Mouse (Mus musculus) cerebellum, adult 11-12 months (tissue): Measurements from ENCODE around the gene Plekhb2.

Experiments used
- DNase-seq: peaks from one replicate; pipeline ENCODE4 v3.0.0; 2022

Gene Plekhb2

DNA sequence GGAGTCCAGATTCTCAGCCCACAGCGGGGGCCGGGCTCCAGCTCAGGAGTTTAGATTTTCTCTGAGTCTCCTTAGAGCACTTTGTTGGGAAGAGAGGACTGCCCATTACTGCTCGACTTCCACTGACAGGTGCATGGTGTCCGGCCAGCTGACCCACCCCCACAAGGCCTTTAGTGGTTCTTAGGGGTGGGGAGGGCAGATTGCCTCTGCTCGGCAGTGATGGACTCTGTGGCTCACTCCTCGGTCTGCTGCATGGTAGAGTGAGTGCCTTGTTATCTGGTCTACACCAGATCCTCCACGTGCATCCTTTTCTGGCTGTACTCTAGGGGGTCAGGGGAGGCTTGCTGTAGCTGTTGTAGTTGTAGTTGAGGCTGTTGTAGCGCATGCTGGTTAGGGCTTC lies 18.6 kb downstream of the Plekhb2 start:
- no peak for DNase-seq

DNA sequence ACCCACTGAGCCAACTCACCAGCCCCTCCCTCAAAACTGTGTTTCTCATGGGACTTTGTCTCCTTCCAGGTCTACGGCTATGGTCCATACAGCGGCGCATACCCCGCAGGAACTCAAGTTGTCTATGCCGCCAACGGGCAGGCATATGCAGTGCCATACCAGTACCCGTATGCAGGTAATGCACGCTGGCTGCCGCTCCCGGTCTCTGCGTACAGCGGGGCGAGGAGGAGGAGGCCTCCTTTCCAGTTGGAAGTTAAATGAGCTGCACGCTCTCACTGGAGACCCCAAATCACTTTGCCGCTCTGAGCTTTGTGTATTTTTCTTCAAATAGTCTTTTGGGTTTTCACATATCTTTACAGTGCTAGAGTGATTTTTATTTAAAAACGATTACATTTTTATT lies 19.5 kb downstream of the Plekhb2 start:
- no peak for DNase-seq

DNA sequence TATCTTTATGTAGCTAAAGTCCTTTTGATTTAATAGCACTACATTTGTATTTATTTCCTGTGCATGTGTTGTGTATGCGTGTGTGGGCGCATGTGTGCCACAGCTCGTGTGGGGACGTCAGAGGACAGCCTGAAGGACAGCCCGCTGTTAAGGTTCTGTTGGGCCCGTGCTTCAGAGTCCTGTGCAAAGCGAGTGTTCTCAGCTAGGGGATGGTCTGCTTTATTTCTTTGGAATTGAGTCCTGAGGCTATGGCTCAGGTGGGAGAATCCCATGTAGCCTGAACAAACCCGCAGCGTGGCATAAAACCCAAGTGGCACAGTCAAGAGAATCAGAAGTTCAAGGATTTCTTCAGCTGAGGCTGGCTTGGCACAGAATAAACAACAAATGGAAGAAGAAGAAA lies 21.4 kb downstream of the Plekhb2 start:
- no peak for DNase-seq

DNA sequence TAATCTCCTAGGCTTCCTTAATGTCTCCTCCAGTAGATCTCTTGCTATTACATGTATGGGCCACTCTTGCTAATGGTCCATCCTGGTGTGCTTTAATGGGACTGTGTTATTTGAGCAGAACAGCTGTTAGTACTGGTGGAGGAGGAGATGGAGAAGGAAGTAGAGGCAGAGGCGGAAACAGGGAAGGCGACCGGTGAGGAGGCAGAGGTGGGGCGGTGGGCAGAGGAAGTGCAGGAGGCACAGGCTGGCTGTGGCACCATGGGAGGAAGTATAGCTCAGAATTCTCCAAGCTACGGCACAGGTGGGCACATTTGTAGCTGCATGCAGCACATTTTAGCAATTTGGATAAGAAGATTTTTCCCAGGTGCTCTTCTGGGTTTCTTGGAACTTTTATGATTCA lies 23.8 kb downstream of the Plekhb2 start:
- no peak for DNase-seq

DNA sequence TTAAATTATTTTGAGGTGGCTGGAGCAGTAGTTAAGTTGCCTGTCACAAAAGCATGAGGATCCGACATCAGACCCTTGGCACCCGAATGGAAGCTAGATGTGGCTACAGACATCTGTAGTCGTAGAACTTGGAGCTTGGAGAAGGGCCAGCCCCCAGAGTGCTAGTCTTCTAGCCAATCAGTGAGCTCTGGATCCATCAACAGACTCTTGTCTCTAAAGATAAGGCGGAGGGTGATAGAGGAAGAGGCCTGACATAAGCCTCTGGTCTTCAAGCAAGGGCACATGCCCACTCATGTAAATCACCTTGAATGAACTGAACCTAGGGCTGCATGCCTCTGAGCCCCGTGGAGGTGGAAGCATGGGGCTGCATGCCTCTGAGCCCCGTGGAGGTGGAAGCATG lies 29.8 kb downstream of the Plekhb2 start:
- no peak for DNase-seq

DNA sequence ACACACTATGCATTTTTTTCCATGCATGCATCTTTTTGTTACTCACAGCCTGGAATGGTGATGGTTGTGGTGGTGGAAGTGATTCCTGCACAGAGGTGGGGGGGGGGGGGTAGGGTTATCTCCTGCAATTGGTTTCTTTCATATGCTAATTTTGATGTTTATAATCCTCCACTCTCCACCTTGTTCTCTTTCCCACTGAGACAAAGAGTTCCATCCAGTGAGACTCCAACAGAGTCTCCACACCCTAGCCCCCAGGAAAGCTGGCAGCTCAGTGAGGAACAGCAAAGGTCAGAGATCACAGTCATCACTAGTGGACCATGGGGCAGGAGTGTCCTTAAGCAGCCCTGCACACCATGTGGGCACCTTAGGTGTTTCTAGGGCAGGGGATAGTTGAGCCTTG lies 34.0 kb downstream of the Plekhb2 start:
- DNase-seq, result no peak

DNA sequence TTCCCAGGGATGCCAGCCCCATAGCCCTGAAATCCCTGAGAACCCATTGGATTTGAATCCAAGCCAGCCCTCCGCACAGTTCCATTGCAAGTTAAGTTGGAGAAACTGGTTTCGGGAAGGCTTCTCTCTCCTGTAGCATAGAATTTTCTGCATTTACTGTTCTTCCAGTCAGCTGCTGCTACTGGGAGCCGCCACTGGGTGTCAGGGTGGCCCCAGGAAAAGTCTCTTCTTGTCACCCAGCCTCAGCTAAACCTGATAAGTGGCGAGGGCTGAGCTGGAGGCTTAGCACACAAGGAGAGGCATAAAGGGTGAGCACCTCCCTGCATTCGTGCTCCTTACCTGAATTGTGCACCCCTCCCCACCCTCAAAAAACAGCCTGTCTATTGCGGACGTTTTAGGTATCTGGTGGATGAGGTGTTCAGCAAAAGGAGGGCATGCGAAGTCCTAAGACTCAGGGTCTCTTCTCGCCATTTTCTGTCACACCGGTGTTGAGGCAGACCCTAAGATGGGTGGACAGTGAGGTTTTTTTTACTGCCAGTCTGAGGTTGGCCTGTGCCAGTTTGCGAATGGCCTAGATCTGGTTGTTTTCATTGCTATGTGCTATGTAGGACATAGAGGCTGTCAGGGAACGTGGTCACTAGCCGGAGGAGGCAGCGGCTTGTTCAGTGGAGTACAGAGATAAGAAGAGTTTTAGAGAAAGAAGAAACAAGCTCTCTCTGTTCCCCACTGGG lies 41.9 kb downstream of the Plekhb2 start:
- DNase-seq, result peak; percentile 25

DNA sequence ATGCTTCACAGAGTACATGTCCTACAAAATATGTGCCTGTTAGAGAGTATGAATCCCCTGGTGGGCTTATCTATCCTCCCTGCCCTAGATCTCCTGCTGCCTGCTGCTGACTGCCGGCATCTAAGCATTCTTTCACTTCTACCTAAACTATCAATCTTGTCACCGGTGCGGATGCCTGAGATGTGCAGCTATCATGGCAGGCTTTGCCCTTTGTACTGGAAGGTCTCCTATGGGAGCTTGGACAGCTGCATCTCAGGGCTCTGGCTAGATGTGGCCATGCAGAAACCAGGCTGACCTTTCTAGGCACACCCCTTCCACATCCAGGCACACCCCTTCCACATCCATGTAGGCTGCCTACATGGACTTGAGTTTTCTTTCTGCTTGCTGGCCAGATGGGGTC lies 42.7 kb downstream of the Plekhb2 start:
- DNase-seq, result no peak

DNA sequence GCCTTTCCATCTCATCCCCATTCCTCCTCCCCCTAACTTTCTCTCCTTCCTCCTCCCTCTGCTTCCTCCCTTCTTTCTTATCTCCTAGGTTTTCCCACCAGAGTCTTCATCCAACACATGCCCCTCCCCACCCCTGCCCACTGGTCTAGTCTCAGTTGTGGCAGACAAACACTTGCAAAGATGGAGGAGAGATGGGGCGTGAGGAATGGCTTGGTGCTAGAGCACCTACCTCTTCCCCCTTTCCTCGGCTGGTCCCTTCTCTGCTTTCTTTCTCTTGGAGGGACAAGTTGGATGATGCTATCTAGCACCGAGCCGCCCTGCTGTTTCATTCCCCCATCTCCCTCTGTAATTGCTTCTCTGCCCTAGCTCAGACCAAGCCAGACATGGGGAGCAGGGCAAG lies 43.6 kb downstream of the Plekhb2 start:
- DNase-seq, result no peak

DNA sequence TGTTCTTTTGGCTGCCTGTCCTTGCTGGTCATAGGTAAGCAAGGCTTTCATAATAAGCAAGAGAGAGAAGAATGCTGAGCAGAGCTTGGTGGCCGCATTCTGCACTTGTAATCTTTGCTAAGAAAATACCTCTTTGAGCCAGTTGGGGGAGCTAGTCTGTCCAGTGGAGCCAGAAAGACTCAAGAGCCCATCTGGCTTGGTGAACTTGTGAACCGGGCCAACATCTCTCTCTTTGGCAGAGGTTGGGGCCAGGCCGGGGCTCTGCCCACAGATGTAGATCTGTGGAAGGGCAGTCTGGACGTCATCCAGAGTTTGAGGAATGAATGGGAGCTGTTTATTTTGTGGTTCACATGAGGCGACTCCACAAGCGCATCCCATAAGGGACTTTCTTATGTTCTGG lies 44.1 kb downstream of the Plekhb2 start:
- DNase-seq, result no peak

DNA sequence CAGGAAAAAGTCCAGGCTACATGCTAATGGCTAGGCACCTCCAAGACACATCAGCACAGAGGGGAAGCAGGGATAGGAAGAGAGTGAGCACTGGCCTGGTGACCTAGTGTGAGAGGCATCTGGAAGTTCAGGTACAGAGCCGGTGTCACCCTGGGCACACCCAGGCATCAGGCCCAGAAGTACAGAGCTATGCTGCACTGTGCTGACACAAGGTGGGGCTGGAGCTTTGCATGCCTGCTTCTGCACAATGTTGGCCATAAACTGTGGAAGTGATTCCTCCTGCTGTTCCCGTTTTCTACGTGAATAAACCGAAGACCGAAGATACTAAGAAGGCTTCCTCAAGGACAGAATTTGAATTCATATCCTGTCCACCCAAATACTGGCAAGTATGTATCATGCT lies 46.3 kb downstream of the Plekhb2 start:
- DNase-seq, result no peak

DNA sequence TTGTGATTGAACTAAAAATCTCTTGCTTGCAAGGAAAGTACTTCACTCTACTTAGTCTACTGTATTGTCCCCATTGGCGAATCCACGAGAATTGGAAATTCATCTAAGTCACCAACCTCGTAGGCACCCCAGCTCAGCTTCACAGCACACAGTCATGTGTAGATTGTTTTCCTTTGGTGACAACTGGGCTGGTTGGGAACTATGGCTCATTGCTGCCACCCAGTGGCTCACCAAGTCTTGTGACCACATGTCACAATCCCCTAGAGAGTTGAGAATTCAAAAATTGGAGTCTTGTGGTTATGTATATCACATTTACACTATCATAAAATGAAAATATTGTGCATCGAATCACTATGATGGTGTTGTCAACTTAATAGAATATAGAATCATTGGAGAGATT lies 47.1 kb downstream of the Plekhb2 start:
- peak; percentile 19 for DNase-seq

DNA sequence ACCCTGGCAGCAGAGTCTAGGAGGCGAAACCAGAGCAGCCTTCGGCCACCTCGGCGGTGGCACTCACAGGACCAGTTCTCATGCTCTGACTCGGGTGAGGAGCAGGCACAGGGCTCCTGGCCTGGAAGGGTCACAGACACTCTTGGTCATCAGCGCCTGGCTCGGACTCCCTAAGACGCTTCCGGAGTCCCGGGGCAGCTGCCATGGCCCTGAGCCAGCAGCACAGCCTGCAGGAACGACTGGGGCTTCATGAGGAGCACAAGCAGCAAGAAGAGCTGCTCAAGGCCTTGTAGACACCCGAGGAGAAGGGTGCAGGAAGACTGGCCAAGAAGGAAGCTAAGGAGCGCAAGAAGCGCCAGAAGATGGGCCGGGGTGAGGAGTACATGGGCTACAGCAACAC lies 78.9 kb downstream of the Plekhb2 start:
- DNase-seq, result no peak
